Mouse (Mus musculus) gastrocnemius, postnatal 36 days (tissue): ENCODE data around the gene Trub2. TPM values are rescaled to one million over a fixed set of nuclear protein-coding genes. Genes with fewer than 3 reads are reported as not detected.
"Not testable (repeated sequence)": the region's sequence is repeated elsewhere in the genome, so short reads cannot be mapped to it uniquely, and the experiment has no call there.

ENCODE experiments used
- DNase-seq, 2 experiments: peaks; one replicate each; pipeline ENCODE4 v3.0.0; 2022
- intact Hi-C: fragments of 180-260 bp; cut with DNase I; formaldehyde crosslinking; loops from one replicate; pipeline ENCODE4 v1.15.1; 2025
- total RNA-seq, 2 experiments: library from RNA; stranded (reverse); gene quantifications; 2 replicates each; pipeline ENCODE4 v1.2.3; 2021

The Trub2 gene
- total RNA-seq, 2 experiments from 2014 or later, result 21.7 to 24.6 TPM

GRCm38 (mm10) chr2:29787104-29787917, 991 bp downstream of the Trub2 start, which contains the start of gene Coq4:
TSS of gene Coq4 (plus strand) at chr2:29787493.
- DNase-seq, result peak; percentile 82 to 87
- intact Hi-C loops, result no loop called here

- intact Hi-C loops, result no loop called here
- no peak for DNase-seq
Measured at GRCm38 (mm10) chr2:29784290-29784689, 4.0 kb downstream of the Trub2 start.

- intact Hi-C loops, DNase-seq: not testable (repeated sequence)
Measured at GRCm38 (mm10) chr2:29781256-29781655, 7.0 kb downstream of the Trub2 start.

GRCm38 (mm10) chr2:29773323-29773722, 15.0 kb downstream of the Trub2 start:
- intact Hi-C loops, result no loop called here

GRCm38 (mm10) chr2:29771611-29772461, 16.5 kb downstream of the Trub2 start:
- intact Hi-C loops, result no loop called here
- DNase-seq, result no peak

More at GRCm38 (mm10) chr2:29773323-29773722, 15.0 kb downstream of the Trub2 start:
- DNase-seq, result no peak

- intact Hi-C loops, result no loop called here
- DNase-seq, result no peak
Measured at GRCm38 (mm10) chr2:29770162-29770561, 18.1 kb downstream of the Trub2 start.

GRCm38 (mm10) chr2:29768901-29769300, 19.4 kb downstream of the Trub2 start:
- no peak for DNase-seq
- intact Hi-C loops, result loop anchor here (5.0 kb wide), 1 partner anchor 83 kb away; no protein-coding TSS in a partner anchor

GRCm38 (mm10) chr2:29767976-29768709, 20.2 kb downstream of the Trub2 start:
- intact Hi-C loops, result loop anchor here (5.0 kb wide), 1 partner anchor 84 kb away; no protein-coding TSS in a partner anchor

GRCm38 (mm10) chr2:29764831-29765230, 23.5 kb downstream of the Trub2 start:
- peak; percentile 46 to 50 for DNase-seq
- intact Hi-C loops, result loop anchor here (5.0 kb wide), 1 partner anchor 87 kb away; no protein-coding TSS in a partner anchor

More at GRCm38 (mm10) chr2:29767976-29768709, 20.2 kb downstream of the Trub2 start:
- DNase-seq, result no peak

GRCm38 (mm10) chr2:29755693-29756092, 32.6 kb downstream of the Trub2 start:
- no peak for DNase-seq
- intact Hi-C loops, result no loop called here

GRCm38 (mm10) chr2:29752397-29752796, 35.9 kb downstream of the Trub2 start:
- DNase-seq, result no peak
- intact Hi-C loops, result no loop called here

- no peak for DNase-seq
Measured at GRCm38 (mm10) chr2:29751497-29751896, 36.8 kb downstream of the Trub2 start, which contains the start of gene Gm13420. TSS of gene Gm13420 (minus strand) at chr2:29751685.

GRCm38 (mm10) chr2:29748499-29748898, 39.8 kb downstream of the Trub2 start:
- no peak for DNase-seq
- intact Hi-C loops, result no loop called here

More at GRCm38 (mm10) chr2:29751497-29751896, 36.8 kb downstream of the Trub2 start, which contains the start of gene Gm13420:
- intact Hi-C loops, result no loop called here

GRCm38 (mm10) chr2:29747852-29748251, 40.5 kb downstream of the Trub2 start:
- intact Hi-C loops, result no loop called here
- DNase-seq, result no peak

GRCm38 (mm10) chr2:29747188-29747782, 41.0 kb downstream of the Trub2 start:
- no peak for DNase-seq
- intact Hi-C loops, result no loop called here

- intact Hi-C loops, result no loop called here
Measured at GRCm38 (mm10) chr2:29744256-29744655, 44.0 kb downstream of the Trub2 start.

GRCm38 (mm10) chr2:29741207-29741606, 47.1 kb downstream of the Trub2 start:
- DNase-seq, result no peak

More at GRCm38 (mm10) chr2:29744256-29744655, 44.0 kb downstream of the Trub2 start:
- no peak for DNase-seq

GRCm38 (mm10) chr2:29739368-29739767, 48.9 kb downstream of the Trub2 start:
- DNase-seq, result no peak
- intact Hi-C loops, result no loop called here

More at GRCm38 (mm10) chr2:29741207-29741606, 47.1 kb downstream of the Trub2 start:
- intact Hi-C loops, result no loop called here

GRCm38 (mm10) chr2:29738799-29739198, 49.5 kb downstream of the Trub2 start:
- intact Hi-C loops, result no loop called here

More at GRCm38 (mm10) chr2:29738799-29739198, 49.5 kb downstream of the Trub2 start:
- DNase-seq, result no peak
